Mouse (Mus musculus): ENCODE measurements around the gene Ubxn10. TPM values are rescaled to one million over a fixed set of nuclear protein-coding genes. Genes with fewer than 3 reads are reported as not detected.

Ubxn10 gene
- polyA plus RNA-seq, 1 experiment from 2014 or later = 1.1 TPM

DNA sequence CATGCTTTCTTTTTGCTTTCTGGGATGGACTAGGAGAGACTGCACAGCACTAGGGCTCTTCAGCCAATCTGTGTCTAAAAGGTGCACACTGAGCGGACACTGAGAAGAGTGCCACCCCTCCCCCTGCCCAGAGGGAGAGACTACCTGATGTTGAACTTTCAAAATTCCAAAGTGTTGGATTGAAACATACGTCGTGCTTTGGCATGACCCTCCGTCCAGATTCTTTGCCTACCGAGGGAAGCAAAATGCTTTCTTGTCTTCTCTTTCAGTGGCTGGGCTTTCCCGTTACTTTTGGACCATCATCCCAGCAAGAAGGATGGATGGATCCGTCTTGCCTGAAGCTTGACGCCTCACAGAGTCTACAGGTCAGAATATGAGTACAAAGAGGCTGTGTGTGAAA, 35.9 kb downstream of the Ubxn10 start:
- 65% methylated on average over 8 of the region's 8 CpGs for WGBS
- Histone ChIP-seq H3K4me3 (ENCODE audit: control insufficient read depth in 1 of 2, insufficient read depth in 1 of 2, low read depth in 1 of 2, low read length in 2 of 2) (no peak overlapping the region), H3K36me3 (ENCODE audit: control insufficient read depth, insufficient read depth, low read length) (no peaks in the 10 kb centered on the region), H3K4me2 (ENCODE audit: low read length) (no peak overlapping the region), H3K27me3 (ENCODE audit: control insufficient read depth, insufficient read depth, low read length) (peaks cover 1% of the 10 kb centered on the region; the same call in 1 of the 2 replicates), H3K9me3 (ENCODE audit: control insufficient read depth, low read length) (no peaks in the 10 kb centered on the region), H3K4me1 (ENCODE audit: control insufficient read depth in 2 of 2, insufficient read depth in 2 of 2, low read length in 2 of 2) (no peaks in the 10 kb centered on the region), H3K27ac (replicated peaks in 1 of 2; ENCODE audit: control insufficient read depth in 1 of 2, insufficient read depth in 1 of 2, low read depth in 2 of 2, low read length in 2 of 2) (no peak overlapping the region), H3K9ac (ENCODE audit: low read length) (no peak overlapping the region)
- ATAC-seq (ENCODE audit: insufficient number of reproducible peaks, insufficient read depth, low FRiP score, low read depth) = no peak

- no peaks in the 10 kb centered on the region for H3K36me3 ChIP-seq (ENCODE audit: control insufficient read depth, insufficient read depth, low read length)
- H3K9me3 ChIP-seq (ENCODE audit: control insufficient read depth, low read length) = no peaks in the 10 kb centered on the region
- no peak overlapping the region for H3K4me3 ChIP-seq (ENCODE audit: control insufficient read depth in 1 of 2, insufficient read depth in 1 of 2, low read depth in 1 of 2, low read length in 2 of 2)
- H3K9ac ChIP-seq (ENCODE audit: low read length) = no peak overlapping the region
- no peak for ATAC-seq (ENCODE audit: insufficient number of reproducible peaks, insufficient read depth, low FRiP score, low read depth)
- peaks cover 4% of the 10 kb centered on the region for H3K27me3 ChIP-seq (ENCODE audit: control insufficient read depth, insufficient read depth, low read length)
- no peak overlapping the region for H3K4me2 ChIP-seq (ENCODE audit: low read length)
- H3K27ac ChIP-seq (replicated peaks in 1 of 2; ENCODE audit: control insufficient read depth in 1 of 2, insufficient read depth in 1 of 2, low read depth in 2 of 2, low read length in 2 of 2) = no peak overlapping the region
- WGBS = 25% methylated on average over 15 of the region's 15 CpGs
- H3K4me1 ChIP-seq (ENCODE audit: control insufficient read depth in 2 of 2, insufficient read depth in 2 of 2, low read length in 2 of 2) = no peaks in the 10 kb centered on the region
Observed at GRCm38 (mm10) chr4:138700184-138700982, 36.6 kb downstream of the Ubxn10 start.

- H3K9me3 ChIP-seq (ENCODE audit: control insufficient read depth, low read length) = no peaks in the 10 kb centered on the region
- no peak overlapping the region for H3K9ac ChIP-seq (ENCODE audit: low read length)
- 54% methylated on average over 2 of the region's 2 CpGs for WGBS
- peaks cover 10% of the 10 kb centered on the region for H3K27me3 ChIP-seq (ENCODE audit: control insufficient read depth, insufficient read depth, low read length)
- H3K4me1 ChIP-seq (ENCODE audit: control insufficient read depth in 2 of 2, insufficient read depth in 2 of 2, low read length in 2 of 2) = no peaks in the 10 kb centered on the region
- H3K4me3 ChIP-seq (ENCODE audit: control insufficient read depth in 1 of 2, insufficient read depth in 1 of 2, low read depth in 1 of 2, low read length in 2 of 2) = no peak overlapping the region
- H3K36me3 ChIP-seq (ENCODE audit: control insufficient read depth, insufficient read depth, low read length) = no peaks in the 10 kb centered on the region
- H3K4me2 ChIP-seq (ENCODE audit: low read length) = no peak overlapping the region
- no peak for ATAC-seq (ENCODE audit: insufficient number of reproducible peaks, insufficient read depth, low FRiP score, low read depth)
- H3K27ac ChIP-seq (replicated peaks in 1 of 2; ENCODE audit: control insufficient read depth in 1 of 2, insufficient read depth in 1 of 2, low read depth in 2 of 2, low read length in 2 of 2) = no peak overlapping the region
Observed at GRCm38 (mm10) chr4:138698296-138698695, 38.7 kb downstream of the Ubxn10 start.

DNA sequence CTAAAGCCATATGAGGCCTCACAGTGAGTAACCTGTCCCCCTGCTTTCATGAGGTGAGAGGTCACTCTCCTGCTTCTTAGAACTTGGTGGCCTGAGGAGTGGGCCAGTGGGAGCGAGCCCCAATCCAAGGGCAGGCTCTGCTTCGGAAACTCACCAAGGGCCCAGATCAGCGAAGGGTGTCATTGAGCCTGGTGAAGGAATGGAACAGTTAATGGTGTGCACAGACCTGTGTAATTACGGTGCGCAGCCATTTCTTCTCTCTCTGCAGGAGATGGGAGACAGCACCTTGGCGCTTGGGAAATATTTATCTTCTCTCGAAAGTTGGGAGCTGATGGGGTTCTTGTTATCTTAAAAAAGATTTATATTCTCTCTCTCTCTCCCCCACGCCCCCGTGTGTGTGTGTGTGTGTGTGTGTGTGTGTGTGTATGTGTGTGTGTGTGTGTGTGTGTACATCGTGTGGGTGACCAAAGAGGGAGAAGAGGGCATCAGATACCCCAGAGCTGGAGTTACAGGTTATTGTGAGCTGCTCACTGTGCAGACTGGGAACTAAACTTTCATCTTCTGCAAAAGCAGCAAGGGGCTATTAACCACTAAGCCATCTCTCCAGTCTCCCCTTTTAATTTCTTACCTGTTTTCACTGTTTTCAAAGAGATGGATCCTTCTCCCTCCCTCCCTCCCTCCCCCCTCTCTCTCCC, 39.7 kb downstream of the Ubxn10 start:
- no peak overlapping the region for H3K27ac ChIP-seq (replicated peaks in 1 of 2; ENCODE audit: control insufficient read depth in 1 of 2, insufficient read depth in 1 of 2, low read depth in 2 of 2, low read length in 2 of 2)
- no peaks in the 10 kb centered on the region for H3K36me3 ChIP-seq (ENCODE audit: control insufficient read depth, insufficient read depth, low read length)
- no peak overlapping the region for H3K4me3 ChIP-seq (ENCODE audit: control insufficient read depth in 1 of 2, insufficient read depth in 1 of 2, low read depth in 1 of 2, low read length in 2 of 2)
- H3K4me1 ChIP-seq (ENCODE audit: control insufficient read depth in 2 of 2, insufficient read depth in 2 of 2, low read length in 2 of 2) = no peaks in the 10 kb centered on the region
- no peak overlapping the region for H3K9ac ChIP-seq (ENCODE audit: low read length)
- no peak for ATAC-seq (ENCODE audit: insufficient number of reproducible peaks, insufficient read depth, low FRiP score, low read depth)
- peaks cover 20% of the 10 kb centered on the region for H3K27me3 ChIP-seq (ENCODE audit: control insufficient read depth, insufficient read depth, low read length)
- WGBS = 65% methylated on average over 7 of the region's 10 CpGs
- H3K9me3 ChIP-seq (ENCODE audit: control insufficient read depth, low read length) = no peaks in the 10 kb centered on the region
- no peak overlapping the region for H3K4me2 ChIP-seq (ENCODE audit: low read length)

GRCm38 (mm10) chr4:138696720-138697119, 40.2 kb downstream of the Ubxn10 start:
- H3K4me2 ChIP-seq (ENCODE audit: low read length) = no peak overlapping the region
- no peaks in the 10 kb centered on the region for H3K9me3 ChIP-seq (ENCODE audit: control insufficient read depth, low read length)
- H3K27ac ChIP-seq (replicated peaks in 1 of 2; ENCODE audit: control insufficient read depth in 1 of 2, insufficient read depth in 1 of 2, low read depth in 2 of 2, low read length in 2 of 2) = no peak overlapping the region
- H3K4me3 ChIP-seq (ENCODE audit: control insufficient read depth in 1 of 2, insufficient read depth in 1 of 2, low read depth in 1 of 2, low read length in 2 of 2) = no peak overlapping the region
- ATAC-seq (ENCODE audit: insufficient number of reproducible peaks, insufficient read depth, low FRiP score, low read depth) = no peak
- H3K4me1 ChIP-seq (ENCODE audit: control insufficient read depth in 2 of 2, insufficient read depth in 2 of 2, low read length in 2 of 2) = no peaks in the 10 kb centered on the region
- 38% methylated on average over 7 of the region's 7 CpGs for WGBS
- H3K36me3 ChIP-seq (ENCODE audit: control insufficient read depth, insufficient read depth, low read length) = no peaks in the 10 kb centered on the region
- H3K9ac ChIP-seq (ENCODE audit: low read length) = no peak overlapping the region
- H3K27me3 ChIP-seq (ENCODE audit: control insufficient read depth, insufficient read depth, low read length) = peaks cover 26% of the 10 kb centered on the region

DNA sequence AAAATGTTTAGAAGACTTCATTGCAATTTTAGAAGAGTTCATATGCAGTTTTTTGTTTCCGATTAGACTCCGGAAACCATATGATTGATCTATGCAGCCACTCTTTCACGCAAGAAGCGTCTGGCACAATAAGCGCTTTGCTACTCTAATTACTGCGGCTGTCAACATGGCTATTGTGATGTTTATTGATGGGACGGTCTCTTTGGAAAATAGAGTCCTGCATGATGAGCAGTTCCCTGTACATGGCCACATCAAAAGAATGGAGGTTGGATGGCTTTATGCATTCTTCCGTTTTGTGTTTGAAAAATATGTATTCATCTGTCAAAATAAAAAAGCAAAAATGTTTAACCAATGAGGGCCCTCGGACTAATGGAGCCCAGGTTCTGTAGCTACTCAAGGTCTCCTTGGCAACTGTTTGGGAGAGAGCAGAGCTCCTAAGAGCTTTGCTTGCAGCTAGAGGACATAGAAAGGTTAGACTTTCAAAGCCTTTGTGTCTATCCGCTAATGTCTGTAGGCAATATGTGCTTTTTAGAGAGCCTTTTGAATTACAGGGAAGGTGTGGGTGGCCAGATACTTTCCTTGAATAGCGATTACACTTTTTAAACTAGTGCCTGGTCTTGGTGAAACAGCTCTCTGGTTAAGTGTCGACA, 43.8 kb downstream of the Ubxn10 start:
- Histone ChIP-seq H3K9ac (ENCODE audit: low read length) (no peak overlapping the region), H3K4me2 (ENCODE audit: low read length) (no peak overlapping the region), H3K4me3 (ENCODE audit: control insufficient read depth in 1 of 2, insufficient read depth in 1 of 2, low read depth in 1 of 2, low read length in 2 of 2) (no peak overlapping the region), H3K27me3 (ENCODE audit: control insufficient read depth, insufficient read depth, low read length) (peaks cover 61% of the 10 kb centered on the region), H3K27ac (replicated peaks in 1 of 2; ENCODE audit: control insufficient read depth in 1 of 2, insufficient read depth in 1 of 2, low read depth in 2 of 2, low read length in 2 of 2) (no peak overlapping the region), H3K4me1 (ENCODE audit: control insufficient read depth in 2 of 2, insufficient read depth in 2 of 2, low read length in 2 of 2) (no peaks in the 10 kb centered on the region), H3K36me3 (ENCODE audit: control insufficient read depth, insufficient read depth, low read length) (no peaks in the 10 kb centered on the region), H3K9me3 (ENCODE audit: control insufficient read depth, low read length) (no peaks in the 10 kb centered on the region)
- no peak for ATAC-seq (ENCODE audit: insufficient number of reproducible peaks, insufficient read depth, low FRiP score, low read depth)
- WGBS = 69% methylated on average over 12 of the region's 12 CpGs

DNA sequence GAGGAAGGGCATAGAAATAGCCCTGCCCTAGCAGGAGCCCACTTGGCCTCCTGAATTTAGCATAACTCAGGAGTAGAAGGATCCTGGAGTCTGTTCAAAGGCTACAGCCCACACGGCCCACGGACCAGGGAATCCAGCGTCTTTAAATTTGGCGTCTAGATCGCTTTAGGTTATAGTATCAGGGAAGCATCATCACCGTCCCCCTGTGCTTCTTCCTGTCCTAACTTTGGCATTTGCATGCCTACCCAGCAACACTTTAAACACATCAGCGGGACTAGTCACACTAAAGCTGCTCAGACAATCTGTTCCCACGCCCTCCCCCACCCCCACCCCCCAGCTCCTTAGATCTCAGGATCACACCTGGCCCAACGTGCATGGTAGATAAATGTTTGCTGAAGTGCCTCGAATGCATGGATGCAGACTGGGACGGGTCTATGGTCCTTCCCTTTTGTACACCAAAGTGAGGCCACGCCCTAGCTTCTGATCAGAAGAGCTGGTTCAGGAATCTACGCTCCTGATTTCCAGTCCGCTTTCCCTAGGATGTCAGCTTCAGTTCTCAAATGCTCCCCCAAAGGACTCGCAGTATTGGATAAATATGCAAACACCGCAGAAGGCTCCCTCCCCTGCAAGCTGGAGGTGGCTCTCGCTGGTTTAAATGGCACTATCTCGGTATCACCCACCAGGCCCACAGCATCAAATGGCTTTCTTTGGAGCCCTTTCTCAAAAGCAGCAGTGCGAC, 45.4 kb downstream of the Ubxn10 start:
- Histone ChIP-seq H3K27me3 (ENCODE audit: control insufficient read depth, insufficient read depth, low read length) (peaks cover 68% of the 10 kb centered on the region), H3K4me3 (ENCODE audit: control insufficient read depth in 1 of 2, insufficient read depth in 1 of 2, low read depth in 1 of 2, low read length in 2 of 2) (no peak overlapping the region), H3K9ac (ENCODE audit: low read length) (no peak overlapping the region), H3K9me3 (ENCODE audit: control insufficient read depth, low read length) (no peaks in the 10 kb centered on the region), H3K4me1 (ENCODE audit: control insufficient read depth in 2 of 2, insufficient read depth in 2 of 2, low read length in 2 of 2) (no peaks in the 10 kb centered on the region), H3K36me3 (ENCODE audit: control insufficient read depth, insufficient read depth, low read length) (no peaks in the 10 kb centered on the region), H3K4me2 (ENCODE audit: low read length) (no peak overlapping the region), H3K27ac (replicated peaks in 1 of 2; ENCODE audit: control insufficient read depth in 1 of 2, insufficient read depth in 1 of 2, low read depth in 2 of 2, low read length in 2 of 2) (no peak overlapping the region)
- 4% methylated on average over 19 of the region's 19 CpGs for WGBS
- no peak for ATAC-seq (ENCODE audit: insufficient number of reproducible peaks, insufficient read depth, low FRiP score, low read depth)
